Mouse (Mus musculus): Measurements from ENCODE around the gene Mink1. TPM values are rescaled to one million over a fixed set of nuclear protein-coding genes. Genes with fewer than 3 reads are reported as not detected.
"Not testable (repeated sequence)": the region's sequence is repeated elsewhere in the genome, so short reads cannot be mapped to it uniquely, and the experiment has no call there.

Mink1 gene
- polyA plus RNA-seq, 1 experiment from 2014 or later, result 14.6 TPM

- H3K27me3 ChIP-seq (ENCODE audit: insufficient read depth, poor library complexity, severe bottlenecking), result no peaks in the 10 kb centered on the region
- peaks cover 13% of the 10 kb centered on the region for H3K4me1 ChIP-seq (replicated peaks)
- H3K4me3 ChIP-seq, result no peak overlapping the region
- no peak for DNase-seq (ENCODE audit: low spot score)
- no peak overlapping the region for H3K27ac ChIP-seq
- H3K36me3 ChIP-seq, result peaks cover 37% of the 10 kb centered on the region
- no peaks in the 10 kb centered on the region for H3K9me3 ChIP-seq
- 90% methylated on average over 7 of the region's 7 CpGs for WGBS
These were observed 34.1 kb upstream of the Mink1 start for GRCm38 (mm10) chr11:70528610-70529009.

DNA sequence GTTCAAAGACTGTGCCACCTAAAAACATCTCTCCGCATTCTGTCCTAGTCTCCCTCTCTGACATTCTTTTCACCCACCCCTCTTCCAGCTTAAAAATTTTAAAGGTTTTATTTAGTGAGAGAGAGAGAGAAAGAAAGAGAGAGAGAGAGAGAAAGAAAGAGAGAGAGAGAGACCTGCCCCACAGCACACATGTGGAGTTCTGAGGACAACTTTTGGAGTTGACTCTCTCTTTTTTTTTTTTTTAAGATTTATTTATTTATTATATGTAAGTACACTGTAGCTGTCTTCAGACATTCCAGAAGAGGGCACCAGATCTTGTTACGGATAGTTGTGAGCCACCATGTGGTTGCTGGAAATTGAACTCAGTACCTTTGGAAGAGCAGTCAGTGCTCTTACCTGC lies 31.6 kb upstream of the Mink1 start:
- not testable (repeated sequence) for H3K4me3 ChIP-seq; H3K9me3 ChIP-seq; H3K4me1 ChIP-seq (replicated peaks); DNase-seq (ENCODE audit: low spot score); H3K27ac ChIP-seq; H3K27me3 ChIP-seq (ENCODE audit: insufficient read depth, poor library complexity, severe bottlenecking)
- 82% methylated on average over 2 of the region's 2 CpGs for WGBS
- H3K36me3 ChIP-seq, result peaks cover 37% of the 10 kb centered on the region

GRCm38 (mm10) chr11:70532839-70533238 lies 29.8 kb upstream of the Mink1 start, which contains the start of gene Gm40193:
Gene Gm40193 (minus strand): TSS chr11:70532939.
- Histone ChIP-seq H3K27me3 (ENCODE audit: insufficient read depth, poor library complexity, severe bottlenecking) (no peaks in the 10 kb centered on the region), H3K4me3 (no peak within 1 kb of the TSS), H3K36me3 (peaks cover 20% of the 10 kb centered on the region), H3K27ac (no peak within 1 kb of the TSS), H3K4me1 (replicated peaks) (no peaks in the 10 kb centered on the region), H3K9me3 (no peaks in the 10 kb centered on the region)
- no peak for DNase-seq (ENCODE audit: low spot score)
- WGBS, result 84% methylated on average over 6 of the region's 6 CpGs

DNA sequence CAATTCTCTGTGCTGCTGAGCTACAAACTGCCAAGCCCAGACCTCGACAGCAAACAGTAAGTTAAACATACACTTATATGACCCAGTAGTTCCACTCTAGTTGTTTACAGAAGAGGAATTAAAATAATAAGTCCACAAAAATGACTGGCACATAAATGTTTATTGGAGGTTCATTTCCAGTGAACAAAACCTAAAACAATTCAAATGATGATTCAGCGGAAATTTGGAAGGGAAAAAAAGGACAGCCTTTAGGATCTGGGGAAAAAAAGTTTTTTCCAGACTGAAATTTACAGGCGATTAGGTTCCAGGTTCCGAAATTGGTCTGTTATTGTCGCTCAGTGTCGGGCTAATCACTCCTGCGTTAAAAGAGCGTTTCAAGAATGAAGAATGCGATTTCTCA lies 23.3 kb upstream of the Mink1 start:
- peak overlapping the region; percentile 71 for H3K4me3 ChIP-seq
- no peaks in the 10 kb centered on the region for H3K9me3 ChIP-seq
- peaks cover 12% of the 10 kb centered on the region for H3K4me1 ChIP-seq (replicated peaks)
- H3K27me3 ChIP-seq (ENCODE audit: insufficient read depth, poor library complexity, severe bottlenecking), result peaks cover 44% of the 10 kb centered on the region
- 27% methylated on average over 9 of the region's 9 CpGs for WGBS
- DNase-seq (ENCODE audit: low spot score), result no peak
- no peaks in the 10 kb centered on the region for H3K36me3 ChIP-seq
- H3K27ac ChIP-seq, result peak overlapping the region; percentile 82; the same call in 1 of the 2 replicates

DNA sequence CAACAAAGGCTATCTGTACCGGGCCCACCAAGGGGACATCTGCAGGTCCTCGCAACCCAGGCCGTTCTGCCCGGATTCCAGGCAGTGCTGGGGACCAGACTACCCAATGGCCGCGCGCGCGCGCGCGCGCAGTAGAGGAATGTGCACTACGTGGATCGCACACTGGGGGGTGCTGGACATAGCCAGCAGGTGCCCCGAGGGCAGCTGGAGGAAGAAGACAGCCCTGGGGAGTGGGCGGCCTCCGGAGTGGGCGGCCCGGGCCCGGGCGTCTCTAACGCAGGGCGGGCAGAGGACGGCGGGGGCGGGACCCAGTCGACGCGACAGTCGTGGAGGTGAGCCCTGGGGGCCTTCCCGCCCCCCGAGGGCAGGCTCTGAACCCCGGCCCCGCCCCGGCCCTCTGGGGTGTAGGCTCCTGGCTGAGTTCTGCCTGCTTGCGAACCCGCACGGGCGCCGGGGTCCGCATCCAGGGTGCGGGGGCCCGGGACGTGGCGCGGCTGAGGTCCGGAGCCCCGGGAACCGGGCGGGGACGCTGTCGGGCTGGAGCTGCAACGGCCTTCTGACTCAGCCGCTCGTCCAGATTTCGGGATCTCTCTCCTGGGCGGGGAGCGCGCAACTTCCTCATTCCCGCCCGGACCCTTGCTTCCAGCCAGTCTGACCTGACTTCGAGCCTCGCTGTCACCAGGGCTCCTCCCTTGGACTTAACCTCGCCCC lies 22.6 kb upstream of the Mink1 start, which contains the start of gene Pld2:
Gene Pld2 (plus strand): TSS at position 188 of the 711 bp plus-strand sequence.
- Histone ChIP-seq H3K27ac (peak within 1 kb of the TSS; percentile 82), H3K27me3 (ENCODE audit: insufficient read depth, poor library complexity, severe bottlenecking) (peaks cover 44% of the 10 kb centered on the region), H3K9me3 (no peaks in the 10 kb centered on the region), H3K36me3 (no peaks in the 10 kb centered on the region), H3K4me1 (replicated peaks) (peaks cover 12% of the 10 kb centered on the region), H3K4me3 (peak within 1 kb of the TSS; percentile 71)
- DNase-seq (ENCODE audit: low spot score), result peak; percentile 84
- under 1% methylated on average over 64 of the region's 65 CpGs for WGBS

- Histone ChIP-seq H3K27ac (no peak overlapping the region), H3K36me3 (no peaks in the 10 kb centered on the region), H3K27me3 (ENCODE audit: insufficient read depth, poor library complexity, severe bottlenecking) (peaks cover 44% of the 10 kb centered on the region), H3K9me3 (no peaks in the 10 kb centered on the region), H3K4me3 (no peak overlapping the region), H3K4me1 (replicated peaks) (peaks cover 12% of the 10 kb centered on the region)
- 90% methylated on average over 7 of the region's 7 CpGs for WGBS
- DNase-seq (ENCODE audit: low spot score), result no peak
These were observed 21.8 kb upstream of the Mink1 start for GRCm38 (mm10) chr11:70540928-70541327.

DNA sequence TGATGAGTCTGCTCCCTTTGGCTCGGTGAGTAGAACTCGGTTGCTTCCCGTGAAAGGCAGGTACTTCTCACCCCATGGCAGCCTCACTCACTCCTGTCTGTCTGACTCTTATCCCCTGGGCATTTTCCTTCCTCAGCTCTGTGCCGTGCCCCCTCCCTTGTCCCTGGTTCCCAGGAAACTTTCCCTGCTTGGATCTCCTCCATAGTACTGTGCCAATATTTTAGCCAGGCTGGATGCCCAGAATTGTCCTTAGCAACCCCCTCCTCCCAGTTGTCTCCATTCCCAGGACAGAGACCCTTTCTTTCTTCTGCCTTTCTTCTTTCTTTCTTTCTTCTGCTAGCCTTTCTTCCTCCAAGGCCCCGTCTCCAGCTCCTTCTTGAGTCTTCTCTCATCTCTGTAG lies 21.3 kb upstream of the Mink1 start:
- 75% methylated on average over 5 of the region's 5 CpGs for WGBS
- peaks cover 44% of the 10 kb centered on the region for H3K27me3 ChIP-seq (ENCODE audit: insufficient read depth, poor library complexity, severe bottlenecking)

GRCm38 (mm10) chr11:70544496-70544895 lies 18.2 kb upstream of the Mink1 start:
- H3K9me3 ChIP-seq, result no peaks in the 10 kb centered on the region
- peaks cover 12% of the 10 kb centered on the region for H3K4me1 ChIP-seq (replicated peaks)
- H3K27me3 ChIP-seq (ENCODE audit: insufficient read depth, poor library complexity, severe bottlenecking), result peaks cover 35% of the 10 kb centered on the region
- no peak overlapping the region for H3K4me3 ChIP-seq
- no peaks in the 10 kb centered on the region for H3K36me3 ChIP-seq
- DNase-seq (ENCODE audit: low spot score), result no peak
- H3K27ac ChIP-seq, result no peak overlapping the region
- 77% methylated on average over 7 of the region's 7 CpGs for WGBS

More for the DNA sequence above, 21.3 kb upstream of the Mink1 start:
- H3K27ac ChIP-seq, result no peak overlapping the region
- no peak overlapping the region for H3K4me3 ChIP-seq
- no peak for DNase-seq (ENCODE audit: low spot score)
- H3K9me3 ChIP-seq, result no peaks in the 10 kb centered on the region
- no peaks in the 10 kb centered on the region for H3K36me3 ChIP-seq
- H3K4me1 ChIP-seq (replicated peaks), result peaks cover 12% of the 10 kb centered on the region

- DNase-seq (ENCODE audit: low spot score), result no peak
- H3K9me3 ChIP-seq, result no peaks in the 10 kb centered on the region
- H3K4me1 ChIP-seq (replicated peaks), result peaks cover 17% of the 10 kb centered on the region
- H3K36me3 ChIP-seq, result no peaks in the 10 kb centered on the region
- no peak overlapping the region for H3K27ac ChIP-seq
- H3K27me3 ChIP-seq (ENCODE audit: insufficient read depth, poor library complexity, severe bottlenecking), result peaks cover 19% of the 10 kb centered on the region
- 89% methylated on average over 8 of the region's 8 CpGs for WGBS
- H3K4me3 ChIP-seq, result no peak overlapping the region
These were observed 11.2 kb upstream of the Mink1 start for GRCm38 (mm10) chr11:70551526-70551925.

DNA sequence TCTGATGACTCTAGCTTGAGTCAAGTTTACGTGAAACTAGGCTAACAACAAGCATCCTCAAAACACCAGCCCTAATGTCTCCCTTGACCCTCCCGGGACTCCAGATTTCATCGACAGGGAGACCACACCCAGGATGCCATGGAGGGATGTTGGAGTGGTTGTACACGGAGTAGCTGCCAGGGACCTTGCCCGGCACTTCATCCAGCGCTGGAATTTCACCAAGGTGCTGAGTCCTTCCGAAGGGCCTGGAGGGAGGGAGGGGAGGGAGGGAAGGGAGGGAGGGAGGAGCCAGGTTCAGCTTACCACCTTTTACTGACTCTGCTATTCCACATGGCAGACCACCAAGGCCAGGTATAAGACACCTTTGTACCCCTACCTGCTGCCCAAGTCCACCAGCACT lies 8.7 kb upstream of the Mink1 start:
- Histone ChIP-seq H3K4me3 (no peak overlapping the region; the same call in 1 of the 2 replicates), H3K27ac (no peak overlapping the region), H3K4me1 (replicated peaks) (peaks cover 17% of the 10 kb centered on the region), H3K27me3 (ENCODE audit: insufficient read depth, poor library complexity, severe bottlenecking) (peaks cover 19% of the 10 kb centered on the region), H3K36me3 (no peaks in the 10 kb centered on the region), H3K9me3 (no peaks in the 10 kb centered on the region)
- no peak for DNase-seq (ENCODE audit: low spot score)
- WGBS, result 32% methylated on average over 7 of the region's 7 CpGs

- no peak overlapping the region for H3K4me3 ChIP-seq
- H3K4me1 ChIP-seq (replicated peaks), result peaks cover 26% of the 10 kb centered on the region
- no peak for DNase-seq (ENCODE audit: low spot score)
- no peaks in the 10 kb centered on the region for H3K36me3 ChIP-seq
- H3K27me3 ChIP-seq (ENCODE audit: insufficient read depth, poor library complexity, severe bottlenecking), result peaks cover 18% of the 10 kb centered on the region
- 89% methylated on average over 9 of the region's 9 CpGs for WGBS
- H3K27ac ChIP-seq, result no peak overlapping the region
- no peaks in the 10 kb centered on the region for H3K9me3 ChIP-seq
These were observed 5.1 kb upstream of the Mink1 start for GRCm38 (mm10) chr11:70557545-70557944.

- DNase-seq (ENCODE audit: low spot score), result no peak
- Histone ChIP-seq H3K27me3 (ENCODE audit: insufficient read depth, poor library complexity, severe bottlenecking) (no peaks in the 10 kb centered on the region), H3K9me3 (no peaks in the 10 kb centered on the region), H3K4me3 (peak overlapping the region; percentile 93), H3K36me3 (no peaks in the 10 kb centered on the region), H3K27ac (peak overlapping the region; percentile 95), H3K4me1 (replicated peaks) (peaks cover 52% of the 10 kb centered on the region)
- whole genome bisulfite sequencing, result 2% methylated on average over 2 of the region's 2 CpGs
These were observed 769 bp upstream of the Mink1 start for GRCm38 (mm10) chr11:70561937-70562286.

DNA sequence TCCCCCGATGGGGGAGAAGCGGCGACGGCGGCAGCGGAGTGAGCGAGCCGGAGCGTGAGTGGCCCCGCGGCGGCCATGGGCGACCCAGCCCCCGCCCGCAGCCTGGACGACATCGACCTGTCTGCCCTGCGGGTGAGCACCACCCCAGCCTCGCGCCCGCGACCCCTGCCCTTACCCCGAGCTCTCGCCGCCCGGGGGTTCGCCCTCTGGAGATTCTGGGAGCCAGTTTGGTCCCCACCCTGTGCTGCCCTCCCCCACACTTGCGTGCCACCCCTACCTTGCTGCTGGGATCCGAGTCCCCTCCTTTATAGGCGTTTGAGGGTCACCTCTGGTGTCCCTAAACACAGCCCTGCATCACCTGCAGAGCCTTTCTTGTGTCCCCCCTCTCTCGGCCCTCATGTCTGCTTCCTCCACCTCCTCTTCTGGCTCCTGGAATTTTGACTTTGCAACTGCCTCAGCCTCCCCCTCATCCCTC lies 351 bp downstream of the Mink1 start:
- Histone ChIP-seq H3K4me3 (peak overlapping the region; percentile 93), H3K27me3 (ENCODE audit: insufficient read depth, poor library complexity, severe bottlenecking) (no peaks in the 10 kb centered on the region), H3K27ac (peak overlapping the region; percentile 95), H3K9me3 (no peaks in the 10 kb centered on the region), H3K4me1 (replicated peaks) (peaks cover 57% of the 10 kb centered on the region), H3K36me3 (peaks cover 4% of the 10 kb centered on the region; the same call in 1 of the 2 replicates)
- peak; percentile 41 for DNase-seq (ENCODE audit: low spot score)
- 2% methylated on average over 31 of the region's 31 CpGs for WGBS
